Mouse (Mus musculus) heart, postnatal 0 days (tissue): ENCODE data around the gene Evi5.

Experiments used
- CTCF ChIP-seq: IDR thresholded peaks from 2 replicates; pipeline ENCODE4 v1.5.1; 2016; ENCODE audit warnings: antibody characterized with exemption, control low read depth, low read depth
- EP300 ChIP-seq: IDR thresholded peaks from 2 replicates; pipeline ENCODE4 v1.6.1; 2016; ENCODE audit warnings: antibody characterized with exemption, low read depth

- no peak for TF ChIP-seq CTCF
- TF ChIP-seq EP300 = no peak
These were observed 92.5 kb downstream of the Evi5 start for GRCm38 (mm10) chr5:107782360-107782759.
